Mouse (Mus musculus) natural killer cell, adult 2 months (primary cell): ENCODE results near the gene Ermn.

Experiments used
- DNase-seq, 2 experiments: peaks; one replicate each; pipeline ENCODE4 v3.0.0; 2022; ENCODE audit warnings: low spot score in 2 of 2

Gene Ermn

GRCm38 (mm10) chr2:58052821-58053581, at the start of gene Ermn:
TSS of gene Ermn (minus strand) at chr2:58052864.
- no peak for DNase-seq

DNA sequence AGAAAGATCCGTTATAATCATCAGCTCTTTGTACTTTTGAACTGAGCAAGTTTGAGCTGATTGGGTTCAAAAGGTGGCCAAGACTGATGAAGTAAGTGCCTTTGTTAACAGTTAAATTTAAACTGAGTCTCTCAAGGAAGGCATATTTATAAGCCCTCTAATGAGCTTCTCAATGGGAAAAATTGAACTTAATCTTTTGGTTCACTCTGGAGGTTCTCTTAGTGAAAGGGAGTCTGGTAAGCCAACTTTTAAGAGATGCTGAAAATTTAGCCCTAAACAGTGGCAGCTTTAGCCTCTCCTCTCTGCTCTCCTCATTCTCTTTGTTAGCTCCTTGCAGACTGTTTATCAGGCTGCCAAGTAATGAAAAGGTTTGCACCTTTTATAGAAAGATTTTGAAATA, 42.2 kb upstream of the Ermn start:
- DNase-seq: no peak

DNA sequence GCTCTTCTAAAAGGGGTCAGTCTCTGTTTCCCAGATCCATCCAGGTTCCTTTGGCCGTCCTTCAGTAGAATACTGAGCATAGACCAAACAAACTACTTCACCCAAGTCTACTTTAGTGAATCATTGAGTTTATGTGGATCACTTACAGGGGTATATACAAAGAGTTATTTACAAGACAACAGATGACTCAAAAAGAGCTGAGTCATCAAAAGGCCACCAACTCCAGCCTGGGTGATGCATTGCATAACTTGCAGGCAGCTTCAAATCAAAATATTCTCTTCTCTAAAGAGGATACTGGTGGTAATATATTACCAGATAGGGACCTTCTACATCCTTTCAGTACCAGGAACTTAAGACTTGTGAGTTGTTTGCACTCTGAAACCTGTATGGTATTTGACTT, 33.8 kb upstream of the Ermn start:
- DNase-seq: no peak

GRCm38 (mm10) chr2:58079849-58080248, 27.2 kb upstream of the Ermn start:
- DNase-seq: no peak

DNA sequence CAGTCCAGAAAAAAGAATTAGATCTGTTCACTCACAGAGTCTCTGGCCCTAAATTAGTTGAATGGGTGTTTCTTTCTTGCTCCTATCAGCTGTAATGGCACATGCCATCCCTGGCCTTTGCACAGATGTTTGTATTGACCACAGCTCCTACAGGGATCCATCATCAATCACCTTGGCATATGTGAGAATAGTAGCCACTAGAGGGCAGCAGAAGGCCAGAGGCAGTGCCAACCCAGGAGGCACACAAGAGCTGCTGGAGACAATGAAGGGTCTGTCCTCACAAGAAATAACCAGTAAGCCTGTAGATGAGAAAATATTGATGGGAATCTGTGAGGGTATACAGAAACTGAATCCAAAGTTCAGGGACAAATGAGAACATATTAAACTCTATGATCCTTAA, 2.7 kb upstream of the Ermn start:
- DNase-seq: peak; percentile 56 to 71

DNA sequence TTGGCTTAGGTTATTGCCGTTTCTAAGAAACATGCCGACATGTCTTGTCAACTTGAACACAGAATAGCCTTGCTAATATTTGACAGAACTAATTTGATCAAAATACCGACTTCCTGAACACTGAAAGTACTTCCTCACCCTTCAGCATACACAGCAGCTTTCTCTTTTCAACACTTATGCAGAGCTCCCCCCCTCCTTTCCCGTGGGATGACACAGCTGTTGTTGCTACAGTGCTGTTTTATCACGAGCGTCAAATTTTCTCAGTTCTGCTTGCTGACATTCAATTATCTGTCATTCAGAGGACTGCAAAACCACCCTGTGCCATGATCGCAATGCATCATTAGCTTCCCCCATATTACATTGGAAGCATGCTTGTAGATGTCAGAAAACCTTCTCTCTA, 10.8 kb downstream of the Ermn start:
- DNase-seq: no peak

DNA sequence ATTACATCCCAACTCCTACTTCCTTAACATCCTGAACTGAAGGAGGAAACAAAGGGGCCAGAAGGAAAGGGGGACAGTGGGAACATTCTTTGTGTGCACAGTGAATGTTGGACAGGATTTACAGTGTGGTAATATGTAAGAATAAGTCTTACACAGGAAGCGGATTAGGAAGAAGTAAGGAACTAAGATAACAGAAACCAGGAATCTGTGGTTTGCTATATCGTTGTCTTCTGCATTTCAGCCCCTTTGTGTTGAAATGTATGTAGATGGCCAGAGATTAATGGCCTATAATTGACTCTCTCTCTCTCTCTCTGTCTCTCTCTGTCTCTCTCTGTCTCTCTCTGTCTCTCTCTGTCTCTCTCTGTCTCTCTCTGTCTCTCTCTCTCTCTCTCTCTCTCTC, 15.7 kb downstream of the Ermn start:
- no peak for DNase-seq

- DNase-seq: no peak
Observed at GRCm38 (mm10) chr2:58035635-58036034, 17.0 kb downstream of the Ermn start.

DNA sequence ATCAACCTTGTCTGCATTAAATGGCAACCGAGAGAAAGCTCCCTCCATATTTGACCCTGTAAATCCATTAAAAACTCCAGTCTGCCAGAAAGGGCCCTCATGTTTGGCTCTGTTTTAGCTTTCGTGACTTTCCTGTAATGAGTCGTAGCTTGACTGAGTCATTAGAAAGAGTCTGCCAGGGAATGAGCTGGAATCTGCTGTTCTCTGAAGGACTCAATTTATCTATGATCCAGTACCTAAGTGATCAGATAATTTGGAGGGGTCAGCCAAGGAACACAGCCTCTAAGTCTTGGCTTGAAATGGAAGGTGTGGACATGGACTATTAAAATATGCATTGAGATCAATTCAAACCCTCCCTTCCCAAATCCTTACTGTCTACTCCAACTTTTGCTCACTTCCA, 21.2 kb downstream of the Ermn start:
- no peak for DNase-seq

DNA sequence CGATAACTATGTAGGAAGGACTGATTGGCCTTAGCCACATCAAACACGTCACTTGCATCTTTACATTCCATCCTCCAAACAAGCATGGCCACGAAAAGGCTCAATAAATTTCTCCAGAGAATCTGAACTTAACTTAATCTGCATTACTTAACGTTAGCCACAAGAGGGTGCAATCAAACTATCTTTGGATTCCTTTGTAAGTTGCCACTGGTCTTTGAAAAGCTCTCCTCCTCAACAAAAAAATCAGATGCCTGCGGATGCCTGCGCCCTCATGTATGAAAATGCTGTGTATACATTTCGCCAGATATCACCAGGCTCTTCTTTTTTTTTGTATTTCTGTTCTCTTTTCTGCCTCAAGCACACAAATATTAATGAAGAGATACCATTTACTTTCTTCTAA, 23.3 kb downstream of the Ermn start:
- peak in 1 of 2 experiments; percentile 2 for DNase-seq

GRCm38 (mm10) chr2:58026740-58027139, 25.9 kb downstream of the Ermn start:
- no peak for DNase-seq

- no peak for DNase-seq
Observed at GRCm38 (mm10) chr2:58023556-58023955, 29.1 kb downstream of the Ermn start.

- DNase-seq: no peak
Observed at GRCm38 (mm10) chr2:58007081-58007480, 45.6 kb downstream of the Ermn start.

GRCm38 (mm10) chr2:58001497-58001896, 51.2 kb downstream of the Ermn start:
- DNase-seq: no peak

DNA sequence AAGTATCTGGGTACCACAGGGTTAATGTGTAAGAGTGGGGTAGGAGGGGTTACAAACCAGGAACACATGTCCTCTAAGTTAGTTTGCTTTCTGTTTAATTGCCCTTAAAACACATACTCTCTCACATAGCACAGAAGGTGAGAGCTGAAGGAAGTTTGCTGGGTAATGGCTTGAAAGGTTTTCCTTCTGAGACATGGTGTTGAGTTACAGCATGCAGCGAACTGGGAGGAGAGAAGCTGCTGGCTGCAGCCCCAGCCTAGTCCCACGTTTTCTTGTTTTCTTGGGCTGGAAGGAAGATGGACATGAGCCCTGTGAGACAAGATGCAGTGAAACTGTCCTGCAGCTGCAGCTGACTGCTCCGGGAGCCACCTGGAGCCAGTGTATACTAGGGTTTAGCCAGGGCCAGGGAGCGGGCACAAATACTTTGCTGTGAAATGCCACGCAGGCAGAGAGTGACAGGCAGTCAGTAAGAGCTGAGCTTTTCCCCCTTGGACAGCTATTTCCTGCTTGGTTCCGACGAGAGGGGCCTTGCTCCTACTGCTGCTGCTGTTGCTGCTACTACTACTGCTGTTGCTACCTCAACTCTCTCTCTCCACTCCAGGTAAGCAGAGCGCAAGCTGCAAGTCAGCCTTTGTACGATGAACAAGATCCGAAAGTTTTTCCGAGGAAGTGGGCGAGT, 54.8 kb downstream of the Ermn start, which contains the start of gene Galnt5:
Gene Galnt5, plus strand, starts transcription at position 133 of the 679 bp plus-strand sequence.
- DNase-seq: no peak
